Mouse (Mus musculus) cortical plate, adult 2 months (tissue): ENCODE data around the gene Cfap161. TPM values are rescaled to one million over a fixed set of nuclear protein-coding genes. Genes with fewer than 3 reads are reported as not detected.

Experiments used
- H3K27ac ChIP-seq: fragments of 200-500 bp; 2 replicates; pipeline ENCODE4 v1.5.1; 2012; ENCODE audit warnings: low read length, control low read depth, inconsistent platforms; ENCODE audit not compliant: insufficient read depth
- H3K4me1 ChIP-seq: fragments of 200-500 bp; 2 replicates; pipeline ENCODE4 v1.6.1; 2011; ENCODE audit warnings: low read length; ENCODE audit not compliant: control insufficient read depth, insufficient read depth
- H3K4me3 ChIP-seq: fragments of 200-500 bp; 2 replicates; pipeline ENCODE4 v1.5.1; 2011; ENCODE audit warnings: mild to moderate bottlenecking, low read length, control low read depth; ENCODE audit not compliant: insufficient read depth
- CTCF ChIP-seq: fragments of 200-500 bp; IDR thresholded peaks from 2 replicates; pipeline ENCODE4 v1.5.1; 2011; ENCODE audit warnings: mild to moderate bottlenecking, control low read depth, low read length; ENCODE audit not compliant: insufficient read depth; ENCODE audit errors: extremely low read depth
- POLR2A ChIP-seq: fragments of 200-500 bp; IDR thresholded peaks from 2 replicates; pipeline ENCODE4 v1.6.1; 2011; ENCODE audit warnings: mild to moderate bottlenecking, low read length, control low read depth; ENCODE audit not compliant: insufficient read depth; ENCODE audit errors: extremely low read depth
- polyA plus RNA-seq: library from polyadenylated mRNA; depleted of rRNA; stranded (reverse); fragments of >200 nt; gene quantifications from 2 replicates; pipeline ENCODE4 v1.2.3, GENCODE M21; 2012

Cfap161 gene
- polyA plus RNA-seq, 1 experiment = 0.88 TPM

DNA sequence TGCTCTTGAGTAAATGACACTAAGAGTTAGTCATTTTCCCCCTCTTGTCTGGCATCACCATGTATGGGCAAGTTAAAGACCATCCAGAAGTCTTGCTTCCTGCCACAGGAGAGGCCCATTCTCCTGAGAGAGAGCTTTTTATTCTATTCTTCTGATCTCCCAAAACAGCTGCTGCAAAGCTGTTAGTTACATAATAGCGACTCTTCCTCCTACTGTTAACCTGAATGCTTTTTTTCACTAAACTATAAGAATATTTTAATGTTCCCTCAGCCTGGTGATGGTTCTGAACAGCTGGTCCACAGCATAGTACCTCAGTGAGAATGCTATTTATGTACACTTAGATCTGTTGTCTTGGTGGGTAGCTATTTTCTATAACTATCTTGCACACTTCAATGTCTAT is 21.0 kb upstream of the Cfap161 start:
- Histone ChIP-seq H3K4me1 (peaks cover 2% of the 10 kb centered on the region), H3K4me3 (no peak overlapping the region), H3K27ac (peak overlapping the region; percentile 93; the same call in 1 of the 2 replicates)
- TF ChIP-seq POLR2A (no peak), CTCF (no peak)

DNA sequence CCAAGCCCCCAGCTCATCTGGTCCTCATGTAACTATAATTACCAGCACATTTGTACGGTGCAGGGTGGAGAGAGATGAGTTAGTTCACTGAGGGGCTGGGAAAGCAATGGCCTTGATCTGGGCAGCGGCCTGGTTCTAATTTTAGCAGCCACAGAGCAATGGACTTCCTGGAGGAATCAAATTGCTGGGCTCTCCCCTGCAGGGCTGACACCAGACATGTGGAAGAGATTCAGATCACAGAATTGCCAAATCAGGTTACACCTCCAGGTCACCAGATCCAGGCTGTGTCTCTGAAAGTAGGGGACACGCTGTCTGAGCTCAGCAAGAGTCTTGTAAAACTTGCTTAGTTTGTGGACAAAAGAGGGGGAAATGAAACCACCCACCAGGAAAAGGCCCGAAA is 19.3 kb upstream of the Cfap161 start:
- Histone ChIP-seq H3K27ac (0 out of 2 replicates have a peak overlapping the region, but pooled peaks have one; percentile 5), H3K4me1 (peaks cover 9% of the 10 kb centered on the region), H3K4me3 (no peak overlapping the region)
- TF ChIP-seq CTCF (no peak), POLR2A (no peak)

DNA sequence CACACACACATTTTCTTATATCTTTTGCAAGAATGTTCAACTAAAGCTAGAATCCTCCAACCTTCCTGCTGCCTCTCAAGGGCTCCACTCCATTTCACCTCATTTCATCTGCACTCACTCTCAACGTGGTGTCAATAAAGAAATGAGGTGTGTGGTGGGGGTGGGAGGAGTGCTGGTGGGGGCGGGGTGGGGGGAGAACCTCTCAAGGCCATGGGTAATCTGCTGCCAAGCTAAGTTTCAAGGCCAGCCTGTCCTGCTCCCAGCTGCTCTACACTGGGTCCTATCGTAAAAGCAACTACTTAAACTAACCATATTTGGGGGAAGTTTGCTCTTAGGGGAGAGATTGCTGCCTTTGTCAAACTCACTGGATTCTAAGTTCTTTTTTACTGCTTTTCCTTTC is 18.8 kb upstream of the Cfap161 start:
- H3K27ac ChIP-seq = no peak overlapping the region
- TF ChIP-seq CTCF (no peak), POLR2A (no peak)

DNA sequence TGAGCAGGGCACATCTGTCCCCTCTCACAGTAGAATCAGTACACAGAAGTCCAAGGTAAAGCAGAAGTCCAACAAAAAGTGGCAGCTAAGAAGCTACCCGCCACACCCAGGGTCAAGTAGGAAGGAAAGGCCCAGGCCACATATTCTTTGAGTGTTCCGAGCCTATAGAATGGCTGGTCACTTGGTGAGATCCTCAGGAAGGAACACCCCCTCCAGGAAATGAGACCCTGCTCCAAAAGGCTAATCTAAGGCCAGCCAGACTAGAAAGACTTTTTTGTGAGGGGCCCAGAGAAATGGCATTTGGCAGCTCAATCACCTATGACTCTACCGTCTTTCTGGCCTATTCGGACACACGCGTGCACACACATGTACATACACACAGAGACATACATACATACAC is 18.3 kb upstream of the Cfap161 start:
- peaks cover 9% of the 10 kb centered on the region for H3K4me1 ChIP-seq
- no peak overlapping the region for H3K27ac ChIP-seq
- TF ChIP-seq POLR2A = no peak
- TF ChIP-seq CTCF = no peak

More for the DNA sequence above, 18.8 kb upstream of the Cfap161 start:
- Histone ChIP-seq H3K4me1 (peaks cover 9% of the 10 kb centered on the region), H3K4me3 (no peak overlapping the region)

DNA sequence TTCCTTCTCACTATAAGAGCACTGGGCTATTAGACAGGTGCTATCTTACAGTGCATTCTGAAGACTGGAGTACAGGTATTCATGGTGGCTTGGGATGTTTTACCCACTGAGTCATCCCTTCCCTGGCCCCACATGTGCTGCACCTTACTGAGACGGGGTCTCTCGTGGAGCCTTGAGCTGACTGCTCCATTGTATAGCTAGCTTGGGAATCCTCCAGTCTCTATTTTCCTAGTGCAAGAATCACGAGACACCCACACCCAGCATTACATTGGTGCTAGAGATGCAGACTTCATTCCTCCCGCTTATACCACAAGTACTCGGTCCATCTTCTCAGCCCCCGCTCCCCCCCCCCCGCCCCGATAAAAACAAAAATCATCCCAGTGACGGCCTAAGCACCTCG is 17.9 kb upstream of the Cfap161 start:
- Histone ChIP-seq H3K4me3 (no peak overlapping the region), H3K27ac (0 out of 2 replicates have a peak overlapping the region, but pooled peaks have one; percentile 38), H3K4me1 (peaks cover 10% of the 10 kb centered on the region)
- TF ChIP-seq CTCF (no peak), POLR2A (no peak)

More for the DNA sequence above, 18.3 kb upstream of the Cfap161 start:
- H3K4me3 ChIP-seq = no peak overlapping the region

DNA sequence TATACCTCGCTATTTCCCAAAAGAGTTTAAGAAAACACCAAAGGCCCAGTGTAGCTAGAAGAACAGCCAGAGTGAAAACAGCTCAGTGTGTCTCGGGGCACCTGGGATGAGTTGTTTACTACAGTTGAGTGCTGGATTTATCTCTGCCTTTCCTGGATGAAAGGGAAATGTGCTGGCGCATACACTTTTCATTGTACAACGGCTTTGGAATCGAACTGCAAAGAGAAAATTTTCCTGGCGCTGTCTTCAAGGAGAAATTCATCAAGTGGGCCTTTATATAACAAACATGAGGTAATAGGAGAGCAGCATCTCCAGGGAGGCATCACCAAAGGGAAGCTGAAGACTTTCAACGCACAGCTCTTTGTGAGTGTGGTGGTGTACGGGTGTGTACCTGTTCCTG is 17.2 kb upstream of the Cfap161 start:
- no peak overlapping the region for H3K4me3 ChIP-seq
- TF ChIP-seq CTCF (no peak), POLR2A (no peak)
- H3K27ac ChIP-seq = 0 out of 2 replicates have a peak overlapping the region, but pooled peaks have one; percentile 38
- peaks cover 10% of the 10 kb centered on the region for H3K4me1 ChIP-seq

DNA sequence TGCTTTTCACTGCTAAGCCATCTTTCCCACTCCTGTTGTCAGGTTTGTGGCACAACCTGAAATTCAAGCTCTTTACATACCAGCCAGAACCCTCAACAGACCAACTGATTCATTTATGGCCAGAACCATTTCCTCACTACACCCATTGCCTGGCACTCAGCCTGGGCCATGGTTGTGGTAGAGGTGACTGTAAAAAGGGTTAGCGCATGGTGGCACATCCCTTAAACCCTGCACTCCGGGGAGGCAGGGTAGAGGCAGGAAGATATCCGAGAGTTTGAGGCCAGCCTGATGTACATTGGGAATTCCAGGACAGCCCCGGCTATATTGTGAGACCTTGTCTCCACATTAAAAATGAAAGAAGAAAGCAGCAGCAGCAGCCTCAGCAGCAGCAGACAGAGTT is 16.8 kb upstream of the Cfap161 start:
- Histone ChIP-seq H3K27ac (no peak overlapping the region), H3K4me1 (peaks cover 10% of the 10 kb centered on the region), H3K4me3 (no peak overlapping the region)
- no peak for TF ChIP-seq CTCF
- no peak for TF ChIP-seq POLR2A

DNA sequence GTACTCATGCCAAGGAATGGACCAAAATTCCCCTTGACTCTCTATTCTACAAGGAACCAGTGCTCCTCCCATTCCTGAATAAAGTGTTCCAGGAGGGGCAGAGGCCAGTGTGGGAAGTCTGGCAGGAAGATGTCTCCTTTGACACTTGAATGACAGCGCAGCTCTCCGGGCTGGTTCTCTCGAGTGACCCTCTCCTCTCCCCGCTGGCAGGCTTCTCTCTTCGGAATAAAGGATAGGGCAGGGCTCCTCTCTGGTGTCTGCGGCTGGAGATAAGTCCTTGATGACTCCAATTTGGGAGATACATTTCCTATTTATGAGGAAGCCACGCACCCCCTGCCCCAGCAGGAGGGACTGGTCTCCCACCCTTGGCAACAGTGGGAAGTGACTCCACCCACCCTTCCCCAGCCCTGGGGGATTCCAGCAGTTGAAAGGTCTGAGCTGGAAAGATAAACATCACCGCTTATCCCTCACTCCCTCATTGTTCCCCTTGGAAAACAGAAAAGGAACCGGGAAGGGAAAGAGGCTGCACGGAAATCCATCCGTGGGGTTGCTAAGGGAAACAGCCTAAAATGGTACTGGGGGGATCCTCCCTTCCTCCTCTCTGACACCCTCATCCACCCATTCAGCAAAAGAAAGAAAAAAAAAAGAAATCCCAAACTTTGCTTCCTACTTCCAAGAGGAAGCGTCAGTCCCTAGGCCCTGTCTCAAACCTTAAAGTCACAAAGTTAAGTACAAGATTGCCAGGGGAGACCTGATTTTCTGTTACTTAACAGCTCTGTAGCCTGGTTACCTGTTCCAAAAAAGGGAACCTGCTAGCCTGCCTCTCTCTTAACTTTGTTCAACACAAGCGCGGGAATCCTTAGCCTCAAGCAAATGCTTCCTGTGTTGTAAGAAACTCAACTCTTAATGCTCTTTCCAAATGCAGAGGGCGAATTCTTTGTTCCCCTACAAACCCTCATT is 15.7 kb upstream of the Cfap161 start:
- H3K27ac ChIP-seq = peak overlapping the region; percentile 14; the same call in 1 of the 2 replicates
- H3K4me3 ChIP-seq = no peak overlapping the region
- H3K4me1 ChIP-seq = peaks cover 10% of the 10 kb centered on the region
- TF ChIP-seq CTCF = no peak
- TF ChIP-seq POLR2A = no peak

DNA sequence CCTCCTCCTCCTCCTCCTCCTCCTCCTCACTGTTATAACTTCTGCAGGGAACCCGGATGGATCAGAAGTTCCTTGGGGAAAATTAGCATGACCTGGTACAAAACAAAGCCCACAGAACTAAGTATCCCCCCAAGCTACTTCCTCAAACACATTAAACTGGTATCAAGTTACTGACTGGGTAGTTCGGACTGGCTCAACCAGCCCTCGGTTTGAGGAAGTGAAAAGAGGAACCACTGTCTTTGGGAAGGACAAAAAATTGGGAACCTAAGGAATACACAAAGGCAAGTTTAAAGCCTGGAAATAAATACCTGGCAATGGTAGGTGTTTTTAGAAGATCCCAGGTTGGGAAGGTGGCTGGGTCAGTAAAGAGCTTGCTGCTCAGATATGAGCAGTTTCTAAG is 15.0 kb upstream of the Cfap161 start:
- no peak for TF ChIP-seq CTCF
- no peak for TF ChIP-seq POLR2A
- H3K27ac ChIP-seq = peak overlapping the region; percentile 0; the same call in 1 of the 2 replicates
- H3K4me3 ChIP-seq = no peak overlapping the region
- H3K4me1 ChIP-seq = peaks cover 10% of the 10 kb centered on the region

DNA sequence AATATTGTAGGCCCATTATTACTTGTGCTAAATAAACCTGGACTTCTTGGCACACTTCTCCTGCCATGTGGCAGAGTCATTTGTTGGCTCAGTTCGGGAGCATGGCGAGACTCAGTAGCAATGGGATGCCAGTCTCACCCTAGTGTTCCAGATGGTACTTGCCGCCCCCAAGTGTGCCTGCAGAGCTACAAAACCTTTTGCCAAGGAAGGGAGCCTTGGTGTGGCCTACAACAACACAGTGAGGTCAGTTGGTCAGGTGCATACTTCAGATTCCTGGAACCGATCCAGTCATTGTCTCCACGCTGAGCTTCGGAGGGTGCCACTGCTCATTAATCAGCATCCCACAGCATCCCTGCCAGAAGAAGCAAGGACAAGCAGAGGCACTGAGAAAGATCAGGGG is 14.4 kb upstream of the Cfap161 start:
- Histone ChIP-seq H3K4me3 (no peak overlapping the region), H3K4me1 (peaks cover 10% of the 10 kb centered on the region), H3K27ac (0 out of 2 replicates have a peak overlapping the region, but pooled peaks have one; percentile 13)
- TF ChIP-seq CTCF = no peak
- no peak for TF ChIP-seq POLR2A
